Mouse (Mus musculus) gastrocnemius, adult 2 months (tissue): ENCODE results near the gene Frmd4b. TPM values are rescaled to one million over a fixed set of nuclear protein-coding genes. Genes with fewer than 3 reads are reported as not detected.
A peak's percentile ranks its signal among the peaks of the same experiment; 100 is the strongest.

ENCODE experiments used
- DNase-seq: peaks from one replicate; pipeline ENCODE4 v3.0.0; 2022
- H3K27ac ChIP-seq: fragments of 200-600 bp; 2 replicates; pipeline ENCODE4 v1.8.1; 2022; ENCODE audit warnings: mild to moderate bottlenecking
- H3K4me3 ChIP-seq: fragments of 200-600 bp; 2 replicates; pipeline ENCODE4 v1.8.1; 2022; ENCODE audit warnings: mild to moderate bottlenecking, moderate library complexity
- CTCF ChIP-seq: fragments of 200-600 bp; IDR thresholded peaks from 2 replicates; pipeline ENCODE4 v1.8.1; 2022; ENCODE audit warnings: antibody characterized with exemption, mild to moderate bottlenecking, moderate library complexity
- intact Hi-C: fragments of 180-260 bp; cut with DNase I; formaldehyde crosslinking; loops from one replicate; pipeline ENCODE4 v1.15.1; 2025
- long read RNA-seq, 2 experiments: library from polyadenylated mRNA; stranded (forward); transcript quantifications; one replicate each; pipeline ENCODE4 v2.0.0; 2021
- total RNA-seq, 2 experiments: library from RNA; stranded (reverse); gene quantifications; 2 replicates each; pipeline ENCODE4 v1.2.3; 2021

Gene Frmd4b
- total RNA-seq: 1 to 10 TPM; 6.7 to 7.0 TPM
- long read RNA-seq, experiment 1, partial matches to known transcripts: 0 of 3 reads
- long read RNA-seq, experiment 1, other reads (novel, unspliced or antisense): 1 of 3 reads
- long read RNA-seq, experiment 2, full-length matches to known transcripts: 2 of 6 reads
- long read RNA-seq, experiment 2, partial matches to known transcripts: 2 of 6 reads
- long read RNA-seq, experiment 2, other reads (novel, unspliced or antisense): 2 of 6 reads

DNA sequence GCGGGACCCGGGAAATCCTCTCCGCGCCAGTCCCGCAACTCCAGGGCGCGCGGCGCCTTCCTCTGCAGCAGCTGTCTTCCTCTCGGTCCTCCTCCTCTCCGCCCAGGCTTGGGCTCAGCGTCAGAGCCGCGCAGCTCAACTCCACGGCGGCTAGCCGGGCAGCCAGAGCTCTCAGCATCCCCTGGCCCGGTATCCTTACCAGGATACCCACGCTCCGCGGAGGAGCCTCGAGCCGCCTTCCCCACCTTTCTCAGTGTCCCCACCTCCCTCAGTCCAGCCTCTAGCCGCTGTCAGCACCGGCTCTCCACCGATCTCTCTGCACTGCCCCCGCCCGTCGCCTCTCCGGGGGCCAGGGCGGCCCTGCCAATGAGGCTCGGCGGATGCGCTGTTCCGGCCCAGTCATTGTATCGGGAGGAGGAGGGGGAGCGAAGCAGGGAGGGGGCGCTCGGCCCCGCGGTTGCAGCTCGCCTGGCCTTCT is at the start of gene Frmd4b:
Frmd4b (minus strand) TSS at position 276 of the 478 bp plus-strand sequence.
- peak; percentile 67 for DNase-seq
- Histone ChIP-seq H3K27ac (peak within 1 kb of the TSS; percentile 73), H3K4me3 (peak within 1 kb of the TSS; percentile 83)
- intact Hi-C loops: no loop called here
- TF ChIP-seq CTCF: no peak

DNA sequence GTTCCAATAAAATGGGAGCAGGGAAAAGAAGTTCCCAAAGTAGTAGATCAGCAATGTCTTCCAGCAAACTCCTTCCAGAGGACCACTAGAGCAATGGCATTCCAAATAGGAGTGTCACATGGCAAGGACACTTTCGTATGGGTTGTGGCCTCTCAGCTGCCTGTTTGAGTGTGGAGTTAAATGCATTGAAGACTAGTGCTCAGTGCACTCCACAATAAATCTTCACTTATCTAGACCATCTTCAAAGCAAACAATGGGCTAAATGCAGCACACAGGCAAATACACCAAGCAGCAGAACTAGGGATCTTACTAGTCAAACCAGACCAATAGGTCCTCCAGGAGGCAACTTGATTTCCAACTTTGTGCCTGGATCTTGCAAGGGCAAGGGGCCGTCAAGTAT is 49.1 kb upstream of the Frmd4b start:
- no peak overlapping the region for H3K27ac ChIP-seq
- intact Hi-C loops: no loop called here
- no peak overlapping the region for H3K4me3 ChIP-seq
- no peak for TF ChIP-seq CTCF
- DNase-seq: no peak

DNA sequence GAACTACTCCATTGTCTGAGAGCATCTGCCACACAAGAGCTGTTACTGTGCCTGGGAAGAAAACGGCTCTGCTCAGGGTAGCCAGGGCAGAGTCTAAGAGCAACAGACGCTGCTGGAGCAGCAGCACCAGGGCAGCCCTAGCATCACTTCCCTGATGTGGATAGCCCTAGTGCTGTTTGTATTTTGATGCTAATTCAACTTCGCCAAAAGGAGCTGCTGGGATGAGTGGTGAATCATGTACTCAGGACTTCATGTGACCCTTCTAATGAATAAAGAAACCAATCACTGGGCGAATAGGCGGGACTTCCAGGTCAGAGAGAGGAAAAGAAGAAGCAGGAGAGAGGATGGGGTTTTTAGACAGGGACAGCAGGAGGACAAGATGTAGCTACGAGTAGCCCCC is 41.6 kb upstream of the Frmd4b start:
- no peak for TF ChIP-seq CTCF
- DNase-seq: no peak
- intact Hi-C loops: no loop called here
- Histone ChIP-seq H3K4me3 (no peak overlapping the region), H3K27ac (no peak overlapping the region)

DNA sequence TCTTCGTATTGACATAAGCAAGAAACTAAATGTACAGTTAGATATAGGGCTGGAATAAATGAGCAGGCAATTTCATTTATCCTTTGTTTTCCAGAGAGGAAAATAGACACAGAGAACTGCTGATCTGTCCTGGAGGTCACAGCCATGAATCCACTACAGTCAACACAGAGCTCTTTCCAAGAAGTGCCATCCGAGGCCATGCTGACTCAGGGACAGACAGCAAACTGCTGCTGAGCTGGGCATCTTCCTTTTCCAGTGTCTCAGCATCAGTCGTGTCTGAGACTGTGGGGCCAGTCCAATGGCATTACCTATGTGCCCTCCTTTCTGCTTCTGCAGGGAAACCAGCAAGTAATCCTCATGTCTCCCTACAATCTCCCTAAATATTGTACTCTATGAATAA is 38.6 kb upstream of the Frmd4b start:
- Histone ChIP-seq H3K4me3 (no peak overlapping the region), H3K27ac (no peak overlapping the region)
- intact Hi-C loops: no loop called here
- no peak for TF ChIP-seq CTCF
- DNase-seq: peak; percentile 58

DNA sequence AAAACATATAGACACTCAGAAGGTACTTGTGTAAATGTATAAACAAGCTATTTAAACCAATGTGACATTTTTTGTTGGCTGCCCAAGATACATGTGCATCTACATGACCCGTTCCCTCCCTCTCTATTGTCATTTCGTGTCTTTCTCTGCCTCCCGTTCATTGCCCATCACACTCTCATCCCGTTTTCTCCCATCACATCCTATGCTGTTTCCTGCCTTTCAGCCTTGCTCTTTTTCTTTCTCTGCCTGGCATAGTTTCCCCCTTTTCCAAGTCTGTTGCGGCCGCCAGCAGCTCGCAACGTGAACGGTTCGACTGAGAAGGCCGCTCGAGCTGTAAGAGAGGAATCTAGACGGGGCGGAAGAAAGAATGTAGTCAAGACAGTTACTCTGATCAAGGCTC is 30.2 kb upstream of the Frmd4b start:
- Histone ChIP-seq H3K27ac (no peak overlapping the region), H3K4me3 (no peak overlapping the region)
- no peak for DNase-seq
- intact Hi-C loops: no loop called here
- TF ChIP-seq CTCF: no peak

DNA sequence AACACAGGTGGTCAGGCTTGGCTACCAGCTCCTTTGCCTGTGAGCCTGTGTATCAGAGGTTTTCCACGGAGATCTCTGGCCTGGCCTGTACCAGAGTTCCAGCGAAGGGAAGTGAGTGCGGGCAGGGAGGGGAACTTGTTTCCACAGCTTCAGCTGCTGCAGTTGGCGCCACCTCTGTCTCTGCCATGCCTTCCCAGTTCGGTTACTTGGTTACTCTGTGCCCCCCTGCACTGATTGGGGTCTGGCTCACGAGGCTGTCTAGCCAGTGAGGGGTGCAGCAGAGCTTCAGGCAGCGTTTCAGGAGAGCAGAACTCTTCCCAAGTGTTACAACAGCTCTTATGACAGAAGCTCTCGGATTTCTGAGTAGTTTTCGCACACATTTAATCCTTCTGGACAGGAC is 6.0 kb upstream of the Frmd4b start:
- intact Hi-C loops: no loop called here
- TF ChIP-seq CTCF: no peak
- no peak for DNase-seq
- Histone ChIP-seq H3K27ac (no peak overlapping the region), H3K4me3 (no peak overlapping the region)

DNA sequence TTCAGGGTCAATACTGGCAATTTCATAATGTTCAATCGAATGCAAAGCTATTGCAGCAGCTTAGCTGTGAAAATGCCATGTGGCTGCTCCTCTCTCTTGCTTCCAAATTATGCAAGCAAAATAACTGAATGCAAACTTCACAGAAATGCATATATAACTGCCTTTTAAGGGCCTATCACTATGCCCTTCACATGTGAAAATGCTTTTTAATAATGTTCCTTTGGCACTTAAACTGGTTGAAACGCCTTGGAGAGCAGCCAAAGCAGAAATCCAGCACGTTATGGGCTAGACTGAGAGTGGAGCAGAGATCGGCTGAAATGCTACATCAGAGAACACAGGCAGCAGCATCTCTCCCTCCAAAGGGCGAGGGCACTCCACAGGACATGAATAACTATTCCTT is 4.9 kb upstream of the Frmd4b start:
- no peak for TF ChIP-seq CTCF
- Histone ChIP-seq H3K27ac (no peak overlapping the region), H3K4me3 (no peak overlapping the region)
- intact Hi-C loops: no loop called here
- no peak for DNase-seq

DNA sequence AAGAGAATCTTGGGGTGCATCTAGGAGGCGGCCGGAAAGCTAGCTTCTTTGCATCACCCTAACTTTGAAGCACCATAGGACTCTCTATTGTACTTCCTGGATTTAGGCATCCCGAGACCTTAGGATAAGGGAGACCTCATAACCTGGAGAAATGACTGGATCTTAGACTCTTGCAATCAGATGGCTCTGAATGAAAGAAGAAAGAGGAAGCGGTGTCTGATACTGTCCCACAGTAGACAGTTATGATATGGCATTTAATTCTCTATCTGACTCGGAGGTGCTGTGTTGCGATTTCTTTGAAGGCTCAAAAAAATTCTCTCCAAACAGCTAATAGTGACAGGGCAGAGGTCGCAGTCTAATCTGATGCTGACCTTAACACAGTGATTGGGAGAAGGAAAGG is 433 bp upstream of the Frmd4b start:
- H3K4me3 ChIP-seq: peak overlapping the region; percentile 83
- no peak overlapping the region for H3K27ac ChIP-seq
- intact Hi-C loops: no loop called here
- no peak for TF ChIP-seq CTCF
- no peak for DNase-seq

DNA sequence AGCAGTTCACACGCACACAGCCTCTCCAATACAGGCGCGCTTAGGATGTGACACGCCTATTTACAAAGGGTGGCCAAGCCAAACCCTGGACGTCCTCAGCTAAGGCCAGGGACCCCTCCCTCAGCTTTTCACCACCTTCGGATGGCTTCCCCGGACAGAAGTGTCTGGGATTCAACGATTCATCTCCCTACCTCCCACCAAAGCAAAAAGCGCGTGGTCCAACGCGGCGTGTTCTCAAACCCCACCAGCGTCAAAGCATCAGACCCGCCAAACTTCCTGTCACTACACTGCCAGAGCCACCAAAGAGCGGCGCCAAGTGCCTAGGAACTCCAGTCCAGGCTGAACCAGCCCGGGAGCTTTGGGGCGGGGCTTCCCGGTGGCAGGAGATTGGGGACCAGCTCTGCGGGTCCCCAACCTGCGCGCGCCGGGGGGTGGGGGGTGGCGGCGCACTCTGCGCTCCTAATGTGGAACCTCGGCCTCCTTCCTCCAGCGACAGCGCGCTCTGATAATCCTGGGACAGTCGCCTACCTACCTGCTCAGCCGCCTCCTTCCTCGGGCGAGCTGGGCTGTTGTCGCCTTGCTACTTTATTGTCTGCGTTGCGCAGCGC is 579 bp downstream of the Frmd4b start:
- peak; percentile 59 for DNase-seq
- H3K27ac ChIP-seq: peak overlapping the region; percentile 73
- intact Hi-C loops: no loop called here
- no peak for TF ChIP-seq CTCF
- H3K4me3 ChIP-seq: peak overlapping the region; percentile 83

DNA sequence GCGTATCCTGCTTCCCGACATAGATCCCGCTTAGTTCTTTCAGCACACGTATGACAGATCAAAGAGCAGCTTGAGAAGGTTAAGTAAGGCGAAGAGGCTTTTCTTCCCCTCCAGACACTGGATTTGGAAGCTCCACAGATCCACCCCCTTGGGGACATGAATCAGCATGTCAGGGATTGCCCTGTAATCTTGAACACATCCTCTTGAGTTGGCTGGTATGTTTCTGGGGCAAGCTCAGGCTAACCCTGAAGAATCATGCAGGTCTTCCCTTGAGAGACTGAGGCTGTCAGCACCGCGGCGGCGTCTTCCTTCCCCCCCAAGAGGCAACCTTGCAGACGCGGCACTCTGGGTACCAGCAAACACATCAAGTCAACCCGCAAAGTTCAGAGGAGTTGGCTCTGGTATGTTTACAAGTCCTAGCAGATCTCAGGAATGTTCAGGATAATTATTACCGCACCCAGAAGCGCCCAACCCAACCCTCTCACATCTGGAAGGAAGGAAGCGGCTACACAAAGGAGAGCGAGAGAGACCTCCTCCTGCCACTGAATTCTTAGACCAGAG is 1.4 kb downstream of the Frmd4b start:
- no peak for TF ChIP-seq CTCF
- peak overlapping the region; percentile 73 for H3K27ac ChIP-seq
- intact Hi-C loops: no loop called here
- peak overlapping the region; percentile 83 for H3K4me3 ChIP-seq
- DNase-seq: peak; percentile 30

DNA sequence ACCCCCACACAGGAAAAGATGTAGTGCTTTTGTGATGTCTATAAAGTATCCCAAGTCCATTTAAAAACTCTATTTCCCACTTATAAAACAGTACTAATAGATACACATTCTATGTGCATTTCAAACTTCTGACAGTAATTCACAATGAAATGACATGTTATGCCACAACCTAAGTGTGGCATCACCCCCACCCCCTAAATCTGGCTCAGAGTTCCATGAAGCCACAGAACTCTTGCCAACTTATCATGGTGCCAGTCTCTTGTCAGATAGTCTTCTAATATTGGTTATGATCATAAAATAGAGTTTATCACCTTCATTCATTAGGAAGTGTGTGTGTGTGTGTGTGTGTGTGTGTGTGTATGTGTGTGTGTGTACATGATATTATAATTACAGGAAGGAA is 3.2 kb downstream of the Frmd4b start:
- no peak overlapping the region for H3K4me3 ChIP-seq
- no peak for DNase-seq
- intact Hi-C loops: no loop called here
- no peak for TF ChIP-seq CTCF
- H3K27ac ChIP-seq: no peak overlapping the region

DNA sequence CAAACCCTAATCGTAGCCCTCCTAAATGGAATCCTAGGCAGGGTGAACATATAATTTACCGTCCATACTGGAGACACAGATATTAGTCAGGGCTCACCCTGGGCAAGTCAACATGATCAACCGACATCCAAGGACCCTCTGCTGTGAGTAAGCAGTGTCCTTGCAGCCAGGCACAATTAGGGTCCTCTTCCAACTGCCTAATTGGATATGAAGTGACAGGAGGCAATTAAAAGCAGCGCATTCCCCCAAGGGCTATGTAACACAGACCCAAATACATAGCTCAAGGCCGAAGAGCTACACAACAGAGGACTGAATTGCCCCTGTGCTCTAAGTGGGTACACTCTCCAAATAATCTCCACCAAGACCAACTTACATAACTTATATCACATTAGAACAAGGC is 4.5 kb downstream of the Frmd4b start:
- no peak for TF ChIP-seq CTCF
- intact Hi-C loops: no loop called here
- Histone ChIP-seq H3K27ac (no peak overlapping the region), H3K4me3 (no peak overlapping the region)
- DNase-seq: no peak

DNA sequence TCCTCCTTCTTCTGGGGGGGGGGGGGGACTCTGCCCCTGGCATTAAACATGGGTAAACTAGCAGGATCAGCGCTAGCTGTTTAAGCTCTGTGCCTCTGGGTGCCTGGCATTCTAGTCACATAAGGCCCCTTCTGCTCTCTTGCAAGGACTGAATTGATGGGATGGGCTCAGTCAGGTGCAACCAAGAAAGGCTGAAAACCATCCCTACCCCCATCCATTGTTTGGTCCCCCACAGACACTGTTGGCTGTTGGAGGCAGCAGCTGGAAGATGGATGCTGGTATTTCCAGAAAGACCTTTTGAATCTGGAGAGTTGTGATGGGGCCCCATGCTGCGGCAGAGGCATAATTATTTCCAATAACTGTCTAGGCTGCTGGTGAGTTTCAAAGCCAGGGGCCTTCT is 7.3 kb downstream of the Frmd4b start:
- DNase-seq: no peak
- H3K4me3 ChIP-seq: no peak overlapping the region
- H3K27ac ChIP-seq: no peak overlapping the region
- intact Hi-C loops: no loop called here
- no peak for TF ChIP-seq CTCF

DNA sequence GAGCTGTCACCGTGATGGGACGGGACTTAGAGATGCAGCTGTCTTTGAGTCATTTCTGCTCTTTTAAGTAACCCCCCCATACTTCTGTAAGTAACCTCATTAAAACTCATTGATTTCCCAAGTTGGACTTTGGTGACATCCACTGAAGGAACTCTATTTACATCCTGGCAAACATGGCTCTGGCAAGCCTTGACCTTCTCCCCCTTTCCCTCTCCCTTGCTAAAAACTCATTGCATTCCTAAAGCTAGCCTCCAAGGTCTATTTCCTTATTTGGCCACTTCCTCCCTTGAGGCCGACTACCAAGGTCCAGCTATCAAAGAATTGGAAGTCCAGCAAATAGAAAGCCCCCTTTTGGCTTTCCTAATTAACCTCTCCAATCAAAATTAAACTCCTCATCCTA is 9.7 kb downstream of the Frmd4b start:
- intact Hi-C loops: no loop called here
- no peak for DNase-seq
- TF ChIP-seq CTCF: no peak
- no peak overlapping the region for H3K27ac ChIP-seq
- no peak overlapping the region for H3K4me3 ChIP-seq
